Mouse (Mus musculus) heart, postnatal 25 days (tissue): ENCODE data around the gene Gm19402. TPM values are rescaled to one million over a fixed set of nuclear protein-coding genes. Genes with fewer than 3 reads are reported as not detected.

Source experiments
- DNase-seq: peaks from one replicate; pipeline ENCODE4 v3.0.0; 2022; ENCODE audit warnings: low spot score
- intact Hi-C: fragments of 180-260 bp; cut with DNase I; formaldehyde crosslinking; loops from one replicate; pipeline ENCODE4 v1.15.1; 2025
- microRNA-seq: library from miRNA; unstranded; fragments of <30 nt; microRNA quantifications from one replicate; pipeline ENCODE4 v1.2.0, GENCODE M21; 2022
- total RNA-seq, 2 experiments: library from RNA; stranded (reverse); gene quantifications; 2 replicates each; pipeline ENCODE4 v1.2.3; 2021

The Gm19402 gene
- total RNA-seq, 2 experiments from 2014 or later: not detected

GRCm38 (mm10) chr10:77671519-77671918, 19.0 kb downstream of the Gm19402 start:
- intact Hi-C loops: no loop called here
- no peak for DNase-seq

GRCm38 (mm10) chr10:77670710-77671109, 19.8 kb downstream of the Gm19402 start:
- intact Hi-C loops: no loop called here
- DNase-seq: no peak

- intact Hi-C loops: no loop called here
- no peak for DNase-seq
These were observed 23.2 kb downstream of the Gm19402 start for GRCm38 (mm10) chr10:77667402-77667801.

GRCm38 (mm10) chr10:77666342-77666741, 24.2 kb downstream of the Gm19402 start:
- no peak for DNase-seq
- intact Hi-C loops: no loop called here

GRCm38 (mm10) chr10:77663949-77664665, 26.4 kb downstream of the Gm19402 start:
- intact Hi-C loops: no loop called here
- DNase-seq: no peak

GRCm38 (mm10) chr10:77658286-77658994, 32.1 kb downstream of the Gm19402 start:
- intact Hi-C loops: no loop called here
- DNase-seq: peak; percentile 24

- intact Hi-C loops: no loop called here
- no peak for DNase-seq
These were observed 38.5 kb downstream of the Gm19402 start for GRCm38 (mm10) chr10:77652046-77652445.

GRCm38 (mm10) chr10:77647901-77648300, 42.7 kb downstream of the Gm19402 start:
- intact Hi-C loops: no loop called here

GRCm38 (mm10) chr10:77647461-77647860, 43.1 kb downstream of the Gm19402 start:
- intact Hi-C loops: no loop called here
- DNase-seq: no peak

More at GRCm38 (mm10) chr10:77647901-77648300, 42.7 kb downstream of the Gm19402 start:
- DNase-seq: no peak

GRCm38 (mm10) chr10:77645571-77645970, 45.0 kb downstream of the Gm19402 start:
- intact Hi-C loops: no loop called here
- DNase-seq: no peak

- no peak for DNase-seq
- intact Hi-C loops: no loop called here
These were observed 47.4 kb downstream of the Gm19402 start for GRCm38 (mm10) chr10:77643160-77643559.

Small RNA genes lying within 50 kb of the gene (microRNA-seq; reads per million reads assigned to microRNA genes)
- gene Mir1930: 14.4 reads per million, percentile 30 among the genes with 10 or more reads in this experiment

Other genes starting within 250 kb of the Gm19402 start
- gene Fam207a, start 175.0 kb downstream of the Gm19402 start, total RNA-seq: 1 to 10 TPM; 8.6 to 9.9 TPM
- 1 to 10 TPM; 6.1 to 6.4 TPM for gene Itgb2, start 160.5 kb downstream of the Gm19402 start, total RNA-seq
- gene Pttg1ip, start 109.0 kb downstream of the Gm19402 start, total RNA-seq: 100 to 1,000 TPM; 124 to 138 TPM
- gene Sumo3, start 84.7 kb downstream of the Gm19402 start, total RNA-seq: 10 to 100 TPM; 54.8 to 61.2 TPM
- gene Gm49325, start 84.6 kb downstream of the Gm19402 start, total RNA-seq: 10 to 100 TPM; 10.3 to 11.7 TPM
- 10 to 100 TPM; 66.7 to 68.4 TPM for gene Ube2g2, start 68.5 kb downstream of the Gm19402 start, total RNA-seq
- gene Tspear, start 4.2 kb downstream of the Gm19402 start, total RNA-seq: not detected
- not detected for gene Gm9508, start 6.5 kb upstream of the Gm19402 start, total RNA-seq
- gene Gm10272, start 15.9 kb upstream of the Gm19402 start, total RNA-seq: not detected
- not detected for gene Gm10024, start 20.7 kb upstream of the Gm19402 start, total RNA-seq
- not detected for gene Gm10142, start 25.1 kb upstream of the Gm19402 start, total RNA-seq
- gene Krtap12-1, start 29.8 kb upstream of the Gm19402 start, total RNA-seq: not detected
- not detected for gene Gm10100, start 35.7 kb upstream of the Gm19402 start, total RNA-seq
- gene Gm18596, start 51.9 kb upstream of the Gm19402 start, total RNA-seq: not detected
- not detected for gene Gm9736, start 60.6 kb upstream of the Gm19402 start, total RNA-seq
- gene Gm3233, start 68.9 kb upstream of the Gm19402 start, total RNA-seq: not detected
- gene Gm3238, start 80.6 kb upstream of the Gm19402 start, total RNA-seq: not detected
- gene Gm7138, start 86.2 kb upstream of the Gm19402 start, total RNA-seq: not detected
- gene Gm3250, start 91.8 kb upstream of the Gm19402 start, total RNA-seq: not detected
- gene Gm7137, start 97.4 kb upstream of the Gm19402 start, total RNA-seq: not detected
- not detected for gene Gm9639, start 104.3 kb upstream of the Gm19402 start, total RNA-seq
- gene Gm19668, start 108.4 kb upstream of the Gm19402 start, total RNA-seq: not detected
- gene Gm9507, start 121.1 kb upstream of the Gm19402 start, total RNA-seq: not detected
- not detected for gene Gm2696, start 123.9 kb upstream of the Gm19402 start, total RNA-seq
- gene Krtap10-4, start 136.3 kb upstream of the Gm19402 start, total RNA-seq: not detected
- gene Krtap10-10, start 145.2 kb upstream of the Gm19402 start, total RNA-seq: not detected
- not detected for gene Gm36176, start 156.0 kb upstream of the Gm19402 start, total RNA-seq
- not detected for gene Gm10318, start 162.1 kb upstream of the Gm19402 start, total RNA-seq
- gene Gm3285, start 171.2 kb upstream of the Gm19402 start, total RNA-seq: not detected
- gene Lrrc3, start 211.8 kb upstream of the Gm19402 start, total RNA-seq: under 1 TPM; 0.65 to 0.73 TPM